Mouse (Mus musculus): ENCODE measurements around the gene Got1.

- TF ChIP-seq CTCF (IDR thresholded peaks at IDR 0.05; ENCODE audit: low read depth) = no peak
- no peak for TF ChIP-seq EP300 (IDR thresholded peaks at IDR 0.05; ENCODE audit: low read depth)
Observed at GRCm38 (mm10) chr19:43511621-43512620, 12.5 kb downstream of the Got1 start.
